Mouse (Mus musculus) cerebellum, adult 9-10 months (tissue): ENCODE measurements around the gene Mief1.

ENCODE experiments used
- DNase-seq: peaks from one replicate; pipeline ENCODE4 v3.0.0; 2022

Gene Mief1

GRCm38 (mm10) chr15:80233733-80234509 is at the start of gene Mief1:
Gene Mief1, plus strand, starts transcription at chr15:80234018.
- DNase-seq = peak; percentile 98

- DNase-seq = no peak
Observed at GRCm38 (mm10) chr15:80188927-80189326, 44.9 kb upstream of the Mief1 start.

GRCm38 (mm10) chr15:80190075-80190474 is 43.7 kb upstream of the Mief1 start:
- DNase-seq = no peak

- no peak for DNase-seq
Observed at GRCm38 (mm10) chr15:80191585-80192245, 42.1 kb upstream of the Mief1 start.

- DNase-seq = no peak
Observed at GRCm38 (mm10) chr15:80192246-80192585, 41.6 kb upstream of the Mief1 start.

GRCm38 (mm10) chr15:80192847-80193246 is 41.0 kb upstream of the Mief1 start:
- DNase-seq = no peak

- DNase-seq = no peak
Observed at GRCm38 (mm10) chr15:80199556-80199955, 34.3 kb upstream of the Mief1 start.

GRCm38 (mm10) chr15:80202111-80202775 is 31.6 kb upstream of the Mief1 start:
- no peak for DNase-seq

- DNase-seq = no peak
Observed at GRCm38 (mm10) chr15:80203406-80203805, 30.4 kb upstream of the Mief1 start.

- peak; percentile 58 for DNase-seq
Observed at GRCm38 (mm10) chr15:80206057-80206565, 27.7 kb upstream of the Mief1 start.

GRCm38 (mm10) chr15:80208446-80208845 is 25.4 kb upstream of the Mief1 start:
- DNase-seq = no peak

- DNase-seq = no peak
Observed at GRCm38 (mm10) chr15:80213688-80214087, 20.1 kb upstream of the Mief1 start.

- no peak for DNase-seq
Observed at GRCm38 (mm10) chr15:80215716-80216479, 17.9 kb upstream of the Mief1 start.

GRCm38 (mm10) chr15:80216480-80216820 is 17.4 kb upstream of the Mief1 start:
- no peak for DNase-seq

GRCm38 (mm10) chr15:80217476-80217875 is 16.3 kb upstream of the Mief1 start:
- no peak for DNase-seq

- no peak for DNase-seq
Observed at GRCm38 (mm10) chr15:80219211-80219610, 14.6 kb upstream of the Mief1 start.

GRCm38 (mm10) chr15:80219705-80220657 is 13.8 kb upstream of the Mief1 start:
- no peak for DNase-seq

- DNase-seq = no peak
Observed at GRCm38 (mm10) chr15:80221031-80221430, 12.8 kb upstream of the Mief1 start.

GRCm38 (mm10) chr15:80223751-80224150 is 10.1 kb upstream of the Mief1 start:
- DNase-seq = no peak

- peak; percentile 80 for DNase-seq
Observed at GRCm38 (mm10) chr15:80225208-80225607, 8.6 kb upstream of the Mief1 start.

GRCm38 (mm10) chr15:80225796-80226195 is 8.0 kb upstream of the Mief1 start:
- DNase-seq = peak; percentile 74
